26 mouse cellular contexts compared by ENCODE assay signal in the genomic region with DNA sequence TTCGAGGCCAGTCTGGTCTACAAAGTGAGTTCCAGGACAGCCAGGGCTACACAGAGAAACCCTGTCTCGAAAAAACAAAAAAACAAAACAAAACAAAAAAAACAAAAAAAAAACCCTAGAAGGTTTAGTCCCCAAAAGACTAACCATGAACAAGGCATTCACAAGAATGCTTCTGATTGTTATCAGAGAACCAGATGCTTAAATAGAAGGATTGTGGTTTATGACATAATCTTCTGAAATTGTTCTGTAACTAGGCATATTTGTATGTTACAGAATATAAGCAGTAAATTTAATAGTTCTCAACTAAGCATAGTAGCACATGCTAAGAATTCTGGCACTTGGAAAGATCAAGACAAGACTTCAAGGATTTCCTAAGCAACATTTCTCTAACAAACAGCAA. TPM values are rescaled to one million over a fixed set of nuclear protein-coding genes. Genes with fewer than 3 reads are reported as not detected.
DNase-seq lines count a peak whose midpoint lies in the region; ATAC-seq and TF ChIP-seq lines count a peak whose summit lies in the region.
"Had no signal": no experiment of that assay in that cellular context is flagged by ENCODE, and none has a peak within 500 bp of the region (broad histone marks: within the 10 kb centered on the region; RNA-seq: fewer than 3 reads in every experiment).

No protein-coding gene starts in this region.

- intact Hi-C loops in left cerebral cortex, adult 2 months (cut with DNase I): no loop called here

- DNase-seq in midbrain, embryonic 11.5 days (ENCODE audit: low spot score, missing footprints): peak; percentile 67
- DNase-seq in G1E (ENCODE audit: low spot score): peak; percentile 9
- DNase-seq in left cerebral cortex, adult 2 months (ENCODE audit: extremely low spot score in 1 of 2, low spot score in 2 of 2): no peak
- DNase-seq in left cerebral cortex, adult 18-20 months (ENCODE audit: low spot score in 2 of 2): no peak
- DNase-seq: adrenal gland, adult 8-10 months; adrenal gland, postnatal 14 days; adrenal gland, postnatal 36 days; B cell, adult 2 months; cerebellum, adult 11-12 months; cerebellum, adult 2 months; cerebellum, adult 9-10 months; cerebellum, postnatal 10 days; cerebellum, postnatal 25 days had no signal

- no peak for TF ChIP-seq CTCF in G1E (IDR thresholded peaks at IDR 0.05; ENCODE audit: low read depth, low read length)
- no peak for TF ChIP-seq CTCF in embryonic fibroblast, embryonic 13.5 days (IDR thresholded peaks at IDR 0.05; ENCODE audit: borderline replicate concordance, insufficient read depth, low read length)
- TF ChIP-seq CTCF in left cerebral cortex, adult 2 months (IDR thresholded peaks at IDR 0.05): no peak

- no peak overlapping the region for H3K9ac ChIP-seq in midbrain, embryonic 11.5 days (ENCODE audit: low read length)
- H3K9ac ChIP-seq in midbrain, embryonic 13.5 days (replicated peaks): no peak overlapping the region
- H3K9ac ChIP-seq: embryonic facial prominence, embryonic 12.5 days; forebrain, embryonic 12.5 days had no signal

- H3K9me3 ChIP-seq in midbrain, embryonic 11.5 days (ENCODE audit: control insufficient read depth, low read length): no peaks in the 10 kb centered on the region
- H3K9me3 ChIP-seq in midbrain, embryonic 13.5 days: no peaks in the 10 kb centered on the region
- no peaks in the 10 kb centered on the region for H3K9me3 ChIP-seq in G1E (replicated peaks)
- H3K9me3 ChIP-seq: embryonic facial prominence, embryonic 10.5 days; embryonic facial prominence, embryonic 12.5 days; forebrain, embryonic 10.5 days; forebrain, embryonic 12.5 days had no signal

- no peak overlapping the region for H3K4me2 ChIP-seq in midbrain, embryonic 11.5 days
- no peak overlapping the region for H3K4me2 ChIP-seq in midbrain, embryonic 13.5 days (replicated peaks)
- H3K4me2 ChIP-seq: embryonic facial prominence, embryonic 12.5 days; forebrain, embryonic 12.5 days had no signal

- no peak for ATAC-seq in midbrain, embryonic 11.5 days (ENCODE audit: low FRiP score)
- ATAC-seq in midbrain, embryonic 13.5 days: no peak
- ATAC-seq in G1E (ENCODE audit: extremely low read depth, insufficient number of reproducible peaks, low FRiP score, poor library complexity, severe bottlenecking): no peak
- ATAC-seq: activated CD4-positive, CD25-positive, alpha-beta regulatory T cell, adult 4 months; CD4-positive, CD25-positive, alpha-beta regulatory T cell, adult 4 months; forebrain, embryonic 14.5 days; forebrain, embryonic 16.5 days; Patski had no signal

- no peak overlapping the region for H3K4me3 ChIP-seq in midbrain, embryonic 11.5 days (ENCODE audit: low read depth, low read length)
- H3K4me3 ChIP-seq in midbrain, embryonic 13.5 days (replicated peaks): no peak overlapping the region
- no peak overlapping the region for H3K4me3 ChIP-seq in G1E (ENCODE audit: low read depth, low read length)
- no peak overlapping the region for H3K4me3 ChIP-seq in embryonic fibroblast, embryonic 13.5 days (ENCODE audit: insufficient read depth, low read length)
- no peak overlapping the region for H3K4me3 ChIP-seq in left cerebral cortex, adult 2 months
- H3K4me3 ChIP-seq: embryonic facial prominence, embryonic 10.5 days; embryonic facial prominence, embryonic 12.5 days; erythroblast, embryonic 14.5 days; forebrain, embryonic 10.5 days; forebrain, embryonic 12.5 days had no signal

- 93% methylated on average over 2 of the region's 2 CpGs for WGBS in midbrain, embryonic 11.5 days
- 94% methylated on average over 2 of the region's 2 CpGs for WGBS in midbrain, embryonic 13.5 days

- H3K4me1 ChIP-seq in midbrain, embryonic 11.5 days (ENCODE audit: control insufficient read depth, insufficient read depth, low read length): no peaks in the 10 kb centered on the region
- no peaks in the 10 kb centered on the region for H3K4me1 ChIP-seq in midbrain, embryonic 13.5 days (replicated peaks)
- peaks cover 6% of the 10 kb centered on the region for H3K4me1 ChIP-seq in G1E (ENCODE audit: insufficient read depth, low read depth, low read length)
- H3K4me1 ChIP-seq in embryonic fibroblast, embryonic 13.5 days (ENCODE audit: control insufficient read depth, insufficient read depth, low read length): peaks cover 3% of the 10 kb centered on the region; the same call in 1 of the 2 replicates
- H3K4me1 ChIP-seq: embryonic facial prominence, embryonic 10.5 days; embryonic facial prominence, embryonic 12.5 days; forebrain, embryonic 10.5 days; forebrain, embryonic 12.5 days had no signal

- TF ChIP-seq POLR2A in embryonic fibroblast, embryonic 13.5 days (IDR thresholded peaks at IDR 0.05; ENCODE audit: low read depth, low read length): no peak

- H3K27ac ChIP-seq in midbrain, embryonic 11.5 days (ENCODE audit: low read depth, low read length): no peak overlapping the region
- no peak overlapping the region for H3K27ac ChIP-seq in midbrain, embryonic 13.5 days
- peak overlapping the region; percentile 34; the same call in 1 of the 2 replicates for H3K27ac ChIP-seq in embryonic fibroblast, embryonic 13.5 days (ENCODE audit: insufficient read depth, low read length)
- no peak overlapping the region for H3K27ac ChIP-seq in left cerebral cortex, adult 2 months
- H3K27ac ChIP-seq: embryonic facial prominence, embryonic 10.5 days; embryonic facial prominence, embryonic 12.5 days; forebrain, embryonic 10.5 days; forebrain, embryonic 12.5 days had no signal

- H3K36me3 ChIP-seq in midbrain, embryonic 11.5 days (ENCODE audit: control insufficient read depth, insufficient read depth, low read length): peaks cover 16% of the 10 kb centered on the region; the same call in 1 of the 2 replicates
- H3K36me3 ChIP-seq in midbrain, embryonic 13.5 days: peaks cover 80% of the 10 kb centered on the region
- H3K36me3 ChIP-seq in G1E (replicated peaks): peaks cover 87% of the 10 kb centered on the region

- no peaks in the 10 kb centered on the region for H3K27me3 ChIP-seq in midbrain, embryonic 11.5 days (ENCODE audit: control insufficient read depth, insufficient read depth, low read length)
- no peaks in the 10 kb centered on the region for H3K27me3 ChIP-seq in midbrain, embryonic 13.5 days
- no peaks in the 10 kb centered on the region for H3K27me3 ChIP-seq in G1E (ENCODE audit: insufficient read depth, low read length)
- H3K27me3 ChIP-seq: CH12.LX; embryonic facial prominence, embryonic 12.5 days; forebrain, embryonic 12.5 days; Patski had no signal

RNA-seq across cellular contexts. Expression of gene Nvl, which starts 19.9 kb away (rescaled TPM):
- 35.1 and 36.9 TPM in 2 replicates for polyA plus RNA-seq in midbrain, embryonic 11.5 days (2014; fragmentation: Nextera tagmentation; extraction: Ambion mirVana)
- polyA plus RNA-seq in midbrain, embryonic 13.5 days (2015; fragmentation: Nextera tagmentation; extraction: Ambion mirVana): 42.3 and 45.8 TPM in 2 replicates
- total RNA-seq in G1E (2014; fragmentation: Nextera tagmentation) (104 and 111 TPM in 2 replicates), G1E (2017) (41.0 and 48.0 TPM in 2 replicates)
- polyA plus RNA-seq in G1E (2012): 3.1 and 3.3 TPM in 2 replicates
- polyA plus RNA-seq in embryonic fibroblast, embryonic 13.5 days (2011; ENCODE audit: insufficient read length, low read depth, missing spikeins): 51.0 and 55.5 TPM in 2 replicates
- 10 to 100 TPM; 34.4 to 36.5 TPM for total RNA-seq in left cerebral cortex, adult 2 months (2021)
- 10 to 100 TPM; 30.0 to 31.9 TPM for total RNA-seq in left cerebral cortex, adult 18-20 months (2021)

RNA-seq across cellular contexts. Expression of gene Cnih4, which starts 20.3 kb away (rescaled TPM):
- 93.6 and 101 TPM in 2 replicates for polyA plus RNA-seq in midbrain, embryonic 11.5 days (2014; fragmentation: Nextera tagmentation; extraction: Ambion mirVana)
- polyA plus RNA-seq in midbrain, embryonic 13.5 days (2015; fragmentation: Nextera tagmentation; extraction: Ambion mirVana): 77.6 and 78.5 TPM in 2 replicates
- total RNA-seq in G1E (2014; fragmentation: Nextera tagmentation) (51.6 and 56.2 TPM in 2 replicates), G1E (2017) (41.8 and 55.8 TPM in 2 replicates)
- polyA plus RNA-seq in G1E (2012): 5.4 and 5.9 TPM in 2 replicates
- 88.6 and 104 TPM in 2 replicates for polyA plus RNA-seq in embryonic fibroblast, embryonic 13.5 days (2011; ENCODE audit: insufficient read length, low read depth, missing spikeins)
- 10 to 100 TPM; 27.3 to 29.0 TPM for total RNA-seq in left cerebral cortex, adult 2 months (2021)
- 10 to 100 TPM; 28.7 to 33.3 TPM for total RNA-seq in left cerebral cortex, adult 18-20 months (2021)

Comparison
In these comparisons a context has a peak if more than half of its experiments do, and no peak if none do; other contexts are left out.
1. DNase-seq: peak in midbrain, embryonic 11.5 days (single experiment) and G1E (single experiment); none in left cerebral cortex, adult 2 months (0 of 2) and left cerebral cortex, adult 18-20 months (0 of 2).
2. RNA of gene Cnih4, which starts 20.3 kb away (polyA plus RNA-seq): 93.6 to 101 TPM in midbrain, embryonic 11.5 days, 88.6 to 104 TPM in embryonic fibroblast, embryonic 13.5 days and 77.6 to 78.5 TPM in midbrain, embryonic 13.5 days; 5.4 to 5.9 TPM in G1E; every median in the first group is over 10 times any median in the second.